Mouse (Mus musculus): ENCODE results near the gene Slc13a3. TPM values are rescaled to one million over a fixed set of nuclear protein-coding genes. Genes with fewer than 3 reads are reported as not detected.

The Slc13a3 gene
- polyA plus RNA-seq, 1 experiment: not detected

GRCm38 (mm10) chr2:165486881-165487535 is 14.0 kb upstream of the Slc13a3 start:
- no peak for TF ChIP-seq GATA1 (IDR thresholded peaks at IDR 0.05; ENCODE audit: low read length)

DNA sequence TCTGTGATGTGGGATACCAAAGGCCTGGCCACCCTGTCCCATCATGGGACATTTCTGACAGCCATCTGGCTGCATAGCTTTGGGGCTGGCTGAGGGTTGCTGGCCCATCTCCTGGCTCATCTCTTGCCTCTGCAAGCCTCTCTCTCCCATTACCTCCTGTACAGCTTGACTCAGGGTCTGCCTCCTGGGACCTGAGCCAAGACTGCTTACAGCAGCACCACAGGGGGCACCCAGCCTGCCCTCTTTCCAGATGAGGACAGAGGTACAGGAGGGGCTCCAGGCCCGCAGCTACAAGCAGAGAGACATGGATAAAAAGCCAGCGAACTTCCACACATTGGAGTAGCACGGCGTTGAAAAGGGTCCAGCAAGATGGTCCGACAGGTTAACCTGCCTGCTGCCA is 13.4 kb upstream of the Slc13a3 start:
- no peak for TF ChIP-seq GATA1 (IDR thresholded peaks at IDR 0.05; ENCODE audit: low read length)

- TF ChIP-seq GATA1 (IDR thresholded peaks at IDR 0.05; ENCODE audit: low read length): no peak
Observed at GRCm38 (mm10) chr2:165485826-165486225, 12.8 kb upstream of the Slc13a3 start.

- no peak for TF ChIP-seq GATA1 (IDR thresholded peaks at IDR 0.05; ENCODE audit: low read length)
Observed at GRCm38 (mm10) chr2:165484152-165484551, 11.1 kb upstream of the Slc13a3 start.

- TF ChIP-seq GATA1 (IDR thresholded peaks at IDR 0.05; ENCODE audit: low read length): no peak
Observed at GRCm38 (mm10) chr2:165482003-165482402, 9.0 kb upstream of the Slc13a3 start.

- no peak for TF ChIP-seq GATA1 (IDR thresholded peaks at IDR 0.05; ENCODE audit: low read length)
Observed at GRCm38 (mm10) chr2:165475850-165476249, 2.8 kb upstream of the Slc13a3 start.

DNA sequence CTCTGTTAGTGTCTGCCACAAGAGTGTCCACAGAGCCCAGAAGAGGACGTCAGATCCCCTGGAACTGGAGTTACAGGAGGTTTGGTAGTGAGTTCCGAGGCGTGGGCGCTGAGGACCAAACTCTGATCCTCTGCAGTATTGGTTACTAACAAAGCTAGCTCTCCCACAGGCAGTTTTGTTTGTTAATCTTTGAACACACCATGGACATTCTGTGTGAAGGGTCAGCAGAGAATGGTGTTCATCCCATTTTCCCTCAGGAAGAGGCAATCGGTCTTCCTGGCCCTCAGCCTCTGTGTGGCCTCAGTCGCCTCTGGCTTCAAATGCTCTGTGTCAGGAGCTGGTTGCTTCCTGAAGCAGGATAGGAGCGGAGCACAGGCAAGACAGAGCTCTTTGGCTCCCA is 2.4 kb upstream of the Slc13a3 start:
- no peak for TF ChIP-seq GATA1 (IDR thresholded peaks at IDR 0.05; ENCODE audit: low read length)

- no peak for TF ChIP-seq GATA1 (IDR thresholded peaks at IDR 0.05; ENCODE audit: low read length)
Observed at GRCm38 (mm10) chr2:165471943-165472342, 1.1 kb downstream of the Slc13a3 start.

- no peak for TF ChIP-seq GATA1 (IDR thresholded peaks at IDR 0.05; ENCODE audit: low read length)
Observed at GRCm38 (mm10) chr2:165470167-165470566, 2.9 kb downstream of the Slc13a3 start.

DNA sequence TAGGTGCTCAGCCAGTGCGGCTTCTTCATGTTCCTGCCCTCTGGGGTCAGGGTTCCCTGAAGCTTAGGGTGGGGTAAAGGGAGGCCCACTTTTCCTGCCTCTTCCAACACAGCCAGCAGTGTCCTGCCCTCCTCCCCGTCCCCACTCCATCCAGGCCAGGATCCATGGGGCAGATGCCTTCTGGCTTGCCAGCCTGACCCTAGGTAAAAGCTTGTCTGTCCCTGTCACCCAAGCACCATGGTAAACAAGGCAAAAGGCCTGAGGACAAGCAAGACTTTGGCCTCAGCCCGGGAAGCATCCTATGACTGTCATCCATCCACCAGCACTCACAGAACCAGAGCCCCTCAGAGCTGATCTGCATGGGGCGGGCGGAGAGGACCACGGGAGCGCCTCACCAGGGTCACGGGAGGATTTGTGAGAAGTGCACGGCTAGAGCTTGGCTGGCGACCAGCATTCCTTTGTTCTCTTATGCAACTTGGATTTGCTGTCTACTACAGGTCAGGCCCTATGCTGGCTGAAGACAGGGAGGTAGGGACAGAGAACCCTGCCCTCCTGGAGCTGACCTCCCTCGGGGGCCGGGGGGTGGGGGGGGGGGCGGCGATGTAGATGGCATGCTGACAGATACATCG is 5.1 kb downstream of the Slc13a3 start:
- no peak for TF ChIP-seq GATA1 (IDR thresholded peaks at IDR 0.05; ENCODE audit: low read length)

DNA sequence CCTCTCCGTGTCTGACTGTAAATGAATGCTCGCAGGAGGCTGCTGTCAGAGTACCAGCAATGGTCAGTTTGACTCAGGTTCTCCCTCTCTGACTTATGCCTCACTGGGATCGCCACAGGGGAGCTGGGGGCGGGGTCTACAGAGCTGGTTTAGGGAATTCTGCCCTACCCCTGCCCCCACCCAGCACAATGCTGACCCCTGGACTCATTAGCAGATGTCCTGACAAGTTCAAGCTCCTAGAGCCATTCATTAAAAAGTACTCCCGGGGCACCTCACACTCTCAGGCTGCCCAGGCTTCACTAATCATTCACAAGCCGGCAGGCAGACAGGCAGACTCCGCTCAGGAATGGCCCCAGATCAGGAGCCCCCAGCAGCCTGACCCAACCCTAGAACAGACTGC is 13.4 kb downstream of the Slc13a3 start:
- no peak for TF ChIP-seq GATA1 (IDR thresholded peaks at IDR 0.05; ENCODE audit: low read length)

DNA sequence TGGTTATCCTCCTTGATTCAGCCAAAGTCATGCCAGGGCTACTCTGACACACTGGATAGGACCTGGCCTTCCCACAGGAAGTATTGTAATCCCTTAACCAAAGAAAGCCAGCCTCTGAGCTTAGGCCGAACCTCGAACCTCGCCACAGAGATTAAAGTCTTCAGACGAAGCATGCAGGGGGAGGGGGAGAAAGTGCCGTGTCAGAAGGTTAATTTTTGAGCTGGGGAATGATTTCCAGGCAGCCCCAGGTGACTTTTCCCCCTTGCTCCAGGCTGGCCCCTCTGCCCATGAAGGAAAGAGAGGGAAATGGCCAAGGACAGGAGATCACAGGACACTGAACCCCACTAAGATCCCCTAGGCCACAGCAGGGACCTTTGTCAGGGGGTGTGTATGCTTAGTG is 14.8 kb downstream of the Slc13a3 start:
- no peak for TF ChIP-seq GATA1 (IDR thresholded peaks at IDR 0.05; ENCODE audit: low read length)

GRCm38 (mm10) chr2:165456710-165457109 is 16.3 kb downstream of the Slc13a3 start:
- TF ChIP-seq GATA1 (IDR thresholded peaks at IDR 0.05; ENCODE audit: low read length): no peak

GRCm38 (mm10) chr2:165452730-165453693 is 20.0 kb downstream of the Slc13a3 start:
- TF ChIP-seq GATA1 (IDR thresholded peaks at IDR 0.05; ENCODE audit: low read length): no peak

DNA sequence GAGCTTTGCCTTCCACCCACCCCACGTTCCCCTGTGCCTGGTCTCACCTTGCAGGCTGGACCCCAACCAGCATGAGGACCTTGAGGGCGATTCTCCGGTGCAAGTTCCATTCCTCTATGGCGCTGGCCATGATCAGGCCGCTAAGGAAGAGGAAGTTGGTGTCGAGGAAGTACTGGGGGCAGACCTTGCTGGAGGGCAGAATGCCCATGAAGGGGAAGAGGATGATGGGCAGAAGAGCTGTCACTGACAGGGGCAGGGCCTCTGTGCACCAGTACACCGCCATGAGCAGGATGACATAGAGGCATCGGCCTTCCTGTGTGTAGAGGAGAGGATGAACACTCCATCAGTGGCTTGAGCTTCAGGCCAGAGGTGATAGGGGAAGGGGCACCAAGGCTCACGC is 24.6 kb downstream of the Slc13a3 start:
- no peak for TF ChIP-seq GATA1 (IDR thresholded peaks at IDR 0.05; ENCODE audit: low read length)

- TF ChIP-seq GATA1 (IDR thresholded peaks at IDR 0.05; ENCODE audit: low read length): no peak
Observed at GRCm38 (mm10) chr2:165444861-165445260, 28.2 kb downstream of the Slc13a3 start.
